Comparison of ENCODE assay signal across 8 mouse cellular contexts in the genomic region with DNA sequence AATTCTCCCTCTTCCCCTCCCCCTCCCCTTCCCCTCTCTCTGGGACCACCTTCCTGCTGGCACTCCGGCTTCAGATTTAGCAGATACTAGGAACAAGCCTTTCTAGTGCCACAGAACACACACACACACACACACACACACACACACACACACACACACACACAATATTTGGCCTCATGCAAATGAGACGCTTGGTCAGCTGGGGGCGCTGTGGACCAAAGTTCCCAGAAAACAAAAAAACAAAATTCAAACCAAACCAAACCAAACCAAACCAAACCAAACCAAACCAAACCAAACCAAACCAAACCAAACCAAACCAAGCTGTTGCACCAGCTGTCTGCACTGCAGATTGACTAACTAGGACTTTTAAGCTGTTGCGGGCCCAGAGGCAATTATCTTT. TPM values are rescaled to one million over a fixed set of nuclear protein-coding genes. Genes with fewer than 3 reads are reported as not detected.
DNase-seq lines count a peak whose midpoint lies in the region; ATAC-seq lines count a peak whose summit lies in the region.
"Had no signal": no experiment of that assay in that cellular context is flagged by ENCODE, and none has a peak within 500 bp of the region (broad histone marks: within the 10 kb centered on the region; RNA-seq: fewer than 3 reads in every experiment).

No protein-coding gene starts in this region.

- WGBS in hindbrain, embryonic 10.5 days: 74% methylated on average over 4 of the region's 4 CpGs
- WGBS in hindbrain, embryonic 16.5 days: 77% methylated on average over 4 of the region's 4 CpGs

- ATAC-seq in hindbrain, embryonic 16.5 days: no peak
- ATAC-seq: midbrain, embryonic 13.5 days had no signal

- no peak overlapping the region for H3K4me2 ChIP-seq in hindbrain, embryonic 16.5 days (ENCODE audit: low read length)
- H3K4me2 ChIP-seq: midbrain, embryonic 13.5 days had no signal

- H3K27me3 ChIP-seq in hindbrain, embryonic 10.5 days (ENCODE audit: insufficient read depth, poor library complexity, severe bottlenecking): peaks cover 39% of the 10 kb centered on the region
- H3K27me3 ChIP-seq in hindbrain, embryonic 16.5 days (replicated peaks; ENCODE audit: control insufficient read depth, insufficient read depth, low read length): no peaks in the 10 kb centered on the region; the same call in 1 of the 2 replicates

- H3K4me3 ChIP-seq in hindbrain, embryonic 10.5 days: no peak overlapping the region
- no peak overlapping the region for H3K4me3 ChIP-seq in hindbrain, embryonic 16.5 days (ENCODE audit: low read length)
- H3K4me3 ChIP-seq: midbrain, embryonic 13.5 days had no signal

- no peaks in the 10 kb centered on the region for H3K9me3 ChIP-seq in hindbrain, embryonic 10.5 days
- no peaks in the 10 kb centered on the region for H3K9me3 ChIP-seq in hindbrain, embryonic 16.5 days (ENCODE audit: control insufficient read depth, low read length)

- H3K27ac ChIP-seq in hindbrain, embryonic 10.5 days: no peak overlapping the region
- no peak overlapping the region for H3K27ac ChIP-seq in hindbrain, embryonic 16.5 days (ENCODE audit: low read depth, low read length)

- H3K9ac ChIP-seq in hindbrain, embryonic 16.5 days (ENCODE audit: low read depth, low read length): no peak overlapping the region
- H3K9ac ChIP-seq: midbrain, embryonic 13.5 days had no signal

- H3K36me3 ChIP-seq in hindbrain, embryonic 10.5 days: no peaks in the 10 kb centered on the region
- H3K36me3 ChIP-seq in hindbrain, embryonic 16.5 days (ENCODE audit: control insufficient read depth, insufficient read depth, low read length): no peaks in the 10 kb centered on the region
- H3K36me3 ChIP-seq: midbrain, embryonic 13.5 days had no signal

- DNase-seq in hindbrain, embryonic 10.5 days (ENCODE audit: low spot score): peak; percentile 27
- DNase-seq in urinary bladder, postnatal 14 days (ENCODE audit: low spot score): peak; percentile 32
- DNase-seq in urinary bladder, postnatal 4 days (ENCODE audit: low spot score in 2 of 2): no peak
- peak; percentile 55 for DNase-seq in cerebellum, adult 8-10 months
- no peak for DNase-seq in ovary, postnatal 10 days (ENCODE audit: low spot score)
- DNase-seq in frontal cortex, postnatal 14 days (ENCODE audit: low spot score in 2 of 2): no peak

- peaks cover 38% of the 10 kb centered on the region for H3K4me1 ChIP-seq in hindbrain, embryonic 10.5 days (replicated peaks)
- peaks cover 17% of the 10 kb centered on the region for H3K4me1 ChIP-seq in hindbrain, embryonic 16.5 days (ENCODE audit: control insufficient read depth, insufficient read depth, low read depth, low read length)

RNA-seq across cellular contexts. Expression of a gene that starts 4.5 kb away (rescaled TPM):
- 20.1 and 20.4 TPM in 2 replicates for polyA plus RNA-seq in hindbrain, embryonic 10.5 days (2016; fragmentation: Nextera tagmentation; extraction: Ambion mirVana)
- 61.7 and 66.6 TPM in 2 replicates for polyA plus RNA-seq in hindbrain, embryonic 16.5 days (2015; fragmentation: Nextera tagmentation; extraction: Ambion mirVana)

Comparison
In these comparisons a context has a peak if more than half of its experiments do, and no peak if none do; other contexts are left out.
1. DNase-seq: peak in hindbrain, embryonic 10.5 days (single experiment), urinary bladder, postnatal 14 days (single experiment) and cerebellum, adult 8-10 months (single experiment); none in urinary bladder, postnatal 4 days (0 of 2), ovary, postnatal 10 days (single experiment) and frontal cortex, postnatal 14 days (0 of 2).